Mouse (Mus musculus): Measurements from ENCODE around the gene Casp8ap2. TPM values are rescaled to one million over a fixed set of nuclear protein-coding genes. Genes with fewer than 3 reads are reported as not detected.

Gene Casp8ap2
- polyA plus RNA-seq, 1 experiment from 2014 or later: 33.2 TPM

DNA sequence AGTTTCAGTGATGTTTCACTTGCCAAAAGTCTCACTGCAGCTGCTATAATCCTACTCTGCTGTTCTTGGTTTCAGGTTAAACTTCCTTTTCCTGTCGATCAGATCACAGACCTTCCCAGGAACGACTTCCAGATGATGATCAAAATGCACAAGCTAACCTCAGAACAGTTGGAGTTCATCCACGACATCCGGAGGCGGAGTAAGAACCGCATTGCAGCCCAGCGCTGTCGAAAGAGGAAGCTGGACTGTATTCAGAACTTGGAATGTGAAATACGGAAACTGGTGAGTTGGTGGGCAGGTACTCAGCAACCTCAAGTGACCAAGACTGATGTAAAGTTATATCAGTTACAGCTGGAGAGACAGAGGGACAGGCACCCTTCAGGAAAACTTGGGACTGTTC is 40.1 kb upstream of the Casp8ap2 start:
- no peaks in the 10 kb centered on the region for H3K27me3 ChIP-seq (ENCODE audit: control insufficient read depth, insufficient read depth, low read depth, low read length)
- no peak overlapping the region for H3K27ac ChIP-seq (ENCODE audit: low read length)
- ATAC-seq: no peak
- no peaks in the 10 kb centered on the region for H3K9me3 ChIP-seq (replicated peaks; ENCODE audit: control insufficient read depth, low read length, poor library complexity, severe bottlenecking)
- no peak overlapping the region for H3K9ac ChIP-seq (ENCODE audit: low read depth, low read length)
- peaks cover 7% of the 10 kb centered on the region for H3K36me3 ChIP-seq (ENCODE audit: control insufficient read depth, insufficient read depth, low read length)
- WGBS: 81% methylated on average over 9 of the region's 9 CpGs
- no peak overlapping the region for H3K4me2 ChIP-seq (ENCODE audit: low read length)
- peaks cover 14% of the 10 kb centered on the region for H3K4me1 ChIP-seq (ENCODE audit: control insufficient read depth, insufficient read depth, low read length)
- no peak overlapping the region for H3K4me3 ChIP-seq (ENCODE audit: low read depth, low read length)

DNA sequence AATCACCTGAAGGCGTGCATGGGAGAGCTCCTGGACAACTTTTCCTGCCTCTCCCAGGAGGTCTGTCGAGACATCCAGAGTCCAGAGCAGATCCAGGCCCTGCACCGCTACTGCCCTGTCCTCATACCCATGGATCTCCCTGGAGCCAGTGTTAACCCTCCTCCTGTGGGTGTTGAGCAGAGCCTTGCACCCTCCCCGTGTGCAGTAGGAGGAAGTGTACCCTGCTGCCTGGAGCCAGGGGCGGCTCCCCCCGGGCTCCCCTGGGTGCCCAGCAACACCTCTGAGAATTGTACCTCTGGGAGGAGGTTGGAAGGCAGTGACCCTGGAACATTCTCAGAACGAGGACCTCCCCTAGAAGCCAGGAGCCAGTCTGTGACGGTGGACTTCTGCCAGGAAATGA is 35.4 kb upstream of the Casp8ap2 start:
- WGBS: 92% methylated on average over 8 of the region's 8 CpGs
- Histone ChIP-seq H3K4me1 (ENCODE audit: control insufficient read depth, insufficient read depth, low read length) (no peaks in the 10 kb centered on the region), H3K36me3 (ENCODE audit: control insufficient read depth, insufficient read depth, low read length) (peaks cover 10% of the 10 kb centered on the region), H3K9ac (ENCODE audit: low read depth, low read length) (no peak overlapping the region), H3K4me3 (ENCODE audit: low read depth, low read length) (no peak overlapping the region), H3K27me3 (ENCODE audit: control insufficient read depth, insufficient read depth, low read depth, low read length) (no peaks in the 10 kb centered on the region), H3K9me3 (replicated peaks; ENCODE audit: control insufficient read depth, low read length, poor library complexity, severe bottlenecking) (no peaks in the 10 kb centered on the region), H3K4me2 (ENCODE audit: low read length) (no peak overlapping the region), H3K27ac (ENCODE audit: low read length) (no peak overlapping the region)
- ATAC-seq: no peak

DNA sequence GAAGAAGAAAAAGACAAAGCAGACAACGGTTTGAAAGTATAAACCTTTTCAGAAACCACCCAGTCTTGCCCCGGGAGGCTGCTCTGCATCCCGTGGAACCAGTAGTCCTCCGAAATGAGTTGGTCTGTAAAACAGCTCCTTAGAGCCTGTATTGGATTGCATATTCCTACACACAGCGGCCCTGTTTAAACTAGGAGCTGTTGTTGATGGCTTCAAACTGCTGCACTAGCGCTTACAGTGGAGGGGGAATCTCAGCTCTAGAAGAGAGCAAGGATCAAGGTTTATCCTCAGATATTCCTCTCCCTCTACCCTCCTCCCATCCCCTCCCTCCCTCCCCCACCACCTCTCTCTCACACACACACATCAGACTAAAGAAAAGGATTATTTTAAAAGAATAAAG is 31.1 kb upstream of the Casp8ap2 start:
- no peaks in the 10 kb centered on the region for H3K27me3 ChIP-seq (ENCODE audit: control insufficient read depth, insufficient read depth, low read depth, low read length)
- no peak overlapping the region for H3K4me2 ChIP-seq (ENCODE audit: low read length)
- H3K9ac ChIP-seq (ENCODE audit: low read depth, low read length): no peak overlapping the region
- ATAC-seq: no peak
- 69% methylated on average over 6 of the region's 6 CpGs for WGBS
- H3K27ac ChIP-seq (ENCODE audit: low read length): no peak overlapping the region
- H3K9me3 ChIP-seq (replicated peaks; ENCODE audit: control insufficient read depth, low read length, poor library complexity, severe bottlenecking): no peaks in the 10 kb centered on the region
- H3K4me1 ChIP-seq (ENCODE audit: control insufficient read depth, insufficient read depth, low read length): no peaks in the 10 kb centered on the region
- H3K4me3 ChIP-seq (ENCODE audit: low read depth, low read length): no peak overlapping the region
- H3K36me3 ChIP-seq (ENCODE audit: control insufficient read depth, insufficient read depth, low read length): peaks cover 7% of the 10 kb centered on the region

DNA sequence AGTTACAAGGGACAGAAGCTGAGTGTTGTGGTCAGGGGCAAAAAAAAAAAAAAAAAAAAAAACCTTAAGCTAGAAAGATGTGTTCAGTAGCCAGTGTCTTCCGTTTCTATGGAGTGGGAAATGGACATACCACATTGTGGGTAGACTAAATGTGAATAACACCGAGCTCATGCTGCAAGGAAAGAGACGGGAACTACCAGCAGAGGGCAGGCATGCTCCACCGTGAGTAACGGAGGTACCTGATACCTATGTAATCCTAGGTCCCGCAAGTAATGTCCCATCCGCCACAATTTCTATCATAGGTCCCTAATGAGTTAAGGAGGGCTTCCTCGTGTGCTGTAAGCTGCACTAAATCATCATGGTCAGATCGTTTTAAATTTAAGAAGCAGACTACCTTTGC is 28.7 kb upstream of the Casp8ap2 start:
- 17% methylated on average over 9 of the region's 9 CpGs for WGBS

DNA sequence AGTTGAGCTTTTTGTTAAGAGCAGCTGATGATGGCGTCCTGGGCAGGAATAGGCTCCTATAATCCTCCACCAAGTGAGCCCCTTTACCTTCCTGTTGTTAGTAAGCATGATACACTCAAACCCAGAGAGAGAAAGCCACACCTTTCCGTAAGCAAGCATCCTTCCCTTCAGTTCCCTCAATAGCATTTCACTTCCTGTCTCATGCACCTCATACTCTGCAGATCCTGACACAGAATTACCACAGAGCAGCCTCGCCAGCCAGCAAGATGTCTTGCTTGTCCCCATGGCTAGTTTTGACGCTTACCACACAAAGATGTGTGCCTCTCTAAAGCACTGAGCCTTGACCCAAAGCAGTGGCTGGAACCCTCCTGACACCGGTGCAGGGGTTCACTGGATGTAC is 27.7 kb upstream of the Casp8ap2 start:
- Histone ChIP-seq H3K36me3 (ENCODE audit: control insufficient read depth, insufficient read depth, low read length) (no peaks in the 10 kb centered on the region), H3K27ac (ENCODE audit: low read length) (no peak overlapping the region), H3K9ac (ENCODE audit: low read depth, low read length) (no peak overlapping the region), H3K4me1 (ENCODE audit: control insufficient read depth, insufficient read depth, low read length) (no peaks in the 10 kb centered on the region), H3K4me3 (ENCODE audit: low read depth, low read length) (no peak overlapping the region), H3K9me3 (replicated peaks; ENCODE audit: control insufficient read depth, low read length, poor library complexity, severe bottlenecking) (no peaks in the 10 kb centered on the region), H3K4me2 (ENCODE audit: low read length) (no peak overlapping the region), H3K27me3 (ENCODE audit: control insufficient read depth, insufficient read depth, low read depth, low read length) (no peaks in the 10 kb centered on the region)
- no peak for ATAC-seq
- WGBS: 88% methylated on average over 5 of the region's 5 CpGs

More for the DNA sequence above, 28.7 kb upstream of the Casp8ap2 start:
- Histone ChIP-seq H3K27ac (ENCODE audit: low read length) (no peak overlapping the region), H3K9ac (ENCODE audit: low read depth, low read length) (no peak overlapping the region), H3K36me3 (ENCODE audit: control insufficient read depth, insufficient read depth, low read length) (no peaks in the 10 kb centered on the region), H3K27me3 (ENCODE audit: control insufficient read depth, insufficient read depth, low read depth, low read length) (no peaks in the 10 kb centered on the region), H3K9me3 (replicated peaks; ENCODE audit: control insufficient read depth, low read length, poor library complexity, severe bottlenecking) (no peaks in the 10 kb centered on the region), H3K4me3 (ENCODE audit: low read depth, low read length) (no peak overlapping the region), H3K4me2 (ENCODE audit: low read length) (no peak overlapping the region), H3K4me1 (ENCODE audit: control insufficient read depth, insufficient read depth, low read length) (no peaks in the 10 kb centered on the region)
- no peak for ATAC-seq

DNA sequence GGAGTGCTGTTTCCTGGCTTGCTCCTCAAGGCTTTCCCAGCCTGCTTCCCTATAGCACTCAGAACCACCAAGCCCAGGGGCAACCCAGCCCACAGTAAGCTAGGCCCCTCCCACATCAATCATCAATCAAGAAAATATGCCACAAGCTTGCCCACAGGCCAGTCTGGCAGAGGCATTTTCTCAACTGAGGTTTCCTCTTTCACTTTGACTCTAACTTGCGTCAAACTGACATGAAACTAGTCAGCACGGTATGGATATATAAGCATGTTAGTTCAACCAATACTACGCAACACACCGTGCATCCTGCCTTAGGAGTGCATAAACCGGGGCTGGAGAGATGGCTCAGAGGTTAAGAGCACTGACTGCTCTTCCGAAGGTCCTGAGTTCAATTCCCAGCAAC is 27.0 kb upstream of the Casp8ap2 start:
- no peaks in the 10 kb centered on the region for H3K9me3 ChIP-seq (replicated peaks; ENCODE audit: control insufficient read depth, low read length, poor library complexity, severe bottlenecking)
- no peaks in the 10 kb centered on the region for H3K27me3 ChIP-seq (ENCODE audit: control insufficient read depth, insufficient read depth, low read depth, low read length)
- H3K9ac ChIP-seq (ENCODE audit: low read depth, low read length): no peak overlapping the region
- no peak overlapping the region for H3K4me3 ChIP-seq (ENCODE audit: low read depth, low read length)
- 93% methylated on average over 6 of the region's 6 CpGs for WGBS
- H3K4me2 ChIP-seq (ENCODE audit: low read length): no peak overlapping the region
- H3K27ac ChIP-seq (ENCODE audit: low read length): no peak overlapping the region
- H3K36me3 ChIP-seq (ENCODE audit: control insufficient read depth, insufficient read depth, low read length): no peaks in the 10 kb centered on the region
- H3K4me1 ChIP-seq (ENCODE audit: control insufficient read depth, insufficient read depth, low read length): no peaks in the 10 kb centered on the region
- ATAC-seq: no peak

DNA sequence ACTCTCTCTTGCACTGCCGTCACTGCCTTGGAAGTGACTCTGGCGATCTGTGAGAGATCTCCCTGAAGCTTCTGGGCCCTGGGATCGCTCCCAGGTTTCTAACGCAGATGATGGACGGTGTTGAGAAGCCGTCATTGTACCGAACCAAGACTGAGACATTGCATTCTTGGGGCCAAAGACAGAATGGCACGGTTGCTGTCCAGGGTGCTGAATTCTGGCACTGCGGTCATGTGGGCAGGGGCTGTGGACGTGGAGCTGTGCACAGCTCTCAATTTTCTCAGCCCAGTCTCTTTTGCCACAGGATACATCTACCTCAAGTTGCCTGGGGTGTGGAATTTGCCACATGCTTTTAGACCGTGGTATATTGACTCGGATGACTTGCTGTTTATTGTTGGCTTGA is 14.1 kb upstream of the Casp8ap2 start:
- H3K27ac ChIP-seq (ENCODE audit: low read length): no peak overlapping the region
- WGBS: 27% methylated on average over 12 of the region's 12 CpGs
- H3K36me3 ChIP-seq (ENCODE audit: control insufficient read depth, insufficient read depth, low read length): no peaks in the 10 kb centered on the region
- H3K9me3 ChIP-seq (replicated peaks; ENCODE audit: control insufficient read depth, low read length, poor library complexity, severe bottlenecking): no peaks in the 10 kb centered on the region
- H3K27me3 ChIP-seq (ENCODE audit: control insufficient read depth, insufficient read depth, low read depth, low read length): no peaks in the 10 kb centered on the region
- no peak for ATAC-seq
- H3K4me2 ChIP-seq (ENCODE audit: low read length): no peak overlapping the region
- no peak overlapping the region for H3K9ac ChIP-seq (ENCODE audit: low read depth, low read length)
- H3K4me3 ChIP-seq (ENCODE audit: low read depth, low read length): no peak overlapping the region
- no peaks in the 10 kb centered on the region for H3K4me1 ChIP-seq (ENCODE audit: control insufficient read depth, insufficient read depth, low read length)

DNA sequence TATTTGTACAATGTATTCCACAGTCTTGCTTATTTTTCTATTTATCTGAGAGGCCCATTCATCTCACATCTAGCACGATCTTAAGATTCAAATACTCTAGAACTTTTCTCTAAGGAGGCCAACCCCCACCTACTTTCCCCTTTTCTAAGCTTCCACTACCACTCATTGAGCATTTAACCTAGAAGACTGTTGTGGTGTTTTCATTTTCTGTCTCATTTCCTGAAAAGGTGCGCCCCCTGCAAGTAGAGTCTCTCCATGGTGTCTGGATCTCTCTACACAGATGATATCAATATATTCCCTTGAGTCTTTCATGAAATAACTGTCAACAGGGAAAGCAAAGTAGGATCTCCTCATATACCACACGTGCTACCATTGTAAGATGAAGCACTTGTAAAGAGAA is 12.6 kb upstream of the Casp8ap2 start, which contains the start of gene Gja10:
Gene Gja10 (minus strand): TSS at position 101 of the 400 bp plus-strand sequence.
- Histone ChIP-seq H3K27ac (ENCODE audit: low read length) (no peak within 1 kb of the TSS), H3K4me3 (ENCODE audit: low read depth, low read length) (no peak within 1 kb of the TSS), H3K9me3 (replicated peaks; ENCODE audit: control insufficient read depth, low read length, poor library complexity, severe bottlenecking) (no peaks in the 10 kb centered on the region), H3K27me3 (ENCODE audit: control insufficient read depth, insufficient read depth, low read depth, low read length) (no peaks in the 10 kb centered on the region), H3K4me2 (ENCODE audit: low read length) (no peak within 1 kb of the TSS), H3K4me1 (ENCODE audit: control insufficient read depth, insufficient read depth, low read length) (no peaks in the 10 kb centered on the region), H3K9ac (ENCODE audit: low read depth, low read length) (no peak within 1 kb of the TSS), H3K36me3 (ENCODE audit: control insufficient read depth, insufficient read depth, low read length) (no peaks in the 10 kb centered on the region)
- 69% methylated on average over 3 of the region's 3 CpGs for WGBS
- ATAC-seq: no peak

DNA sequence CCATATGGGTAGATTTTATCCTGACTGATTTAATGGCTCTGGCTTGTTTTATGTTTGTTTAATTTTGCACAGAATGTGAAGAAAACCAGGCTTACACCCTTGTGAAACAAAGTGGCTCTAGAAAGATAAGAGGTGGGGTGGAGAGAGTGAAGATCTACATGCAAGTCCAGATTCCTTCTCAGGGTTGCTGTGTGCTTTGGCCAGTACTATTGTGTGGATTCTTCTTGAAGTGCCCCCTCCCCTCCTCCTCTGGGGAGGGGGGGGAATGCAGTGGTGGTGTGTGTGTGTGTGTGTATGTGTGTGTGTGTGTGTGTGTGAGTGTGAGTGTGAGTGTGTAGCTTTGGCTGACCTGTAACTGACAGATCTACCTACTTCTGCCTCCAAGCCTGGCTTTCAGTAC is 6.4 kb downstream of the Casp8ap2 start:
- no peak for ATAC-seq
- Histone ChIP-seq H3K9me3 (replicated peaks; ENCODE audit: control insufficient read depth, low read length, poor library complexity, severe bottlenecking) (no peaks in the 10 kb centered on the region), H3K27me3 (ENCODE audit: control insufficient read depth, insufficient read depth, low read depth, low read length) (no peaks in the 10 kb centered on the region), H3K4me2 (ENCODE audit: low read length) (no peak overlapping the region), H3K36me3 (ENCODE audit: control insufficient read depth, insufficient read depth, low read length) (no peaks in the 10 kb centered on the region; the same call in 1 of the 2 replicates), H3K4me1 (ENCODE audit: control insufficient read depth, insufficient read depth, low read length) (peaks cover 1% of the 10 kb centered on the region; the same call in 1 of the 2 replicates), H3K27ac (ENCODE audit: low read length) (no peak overlapping the region), H3K4me3 (ENCODE audit: low read depth, low read length) (no peak overlapping the region), H3K9ac (ENCODE audit: low read depth, low read length) (no peak overlapping the region)

DNA sequence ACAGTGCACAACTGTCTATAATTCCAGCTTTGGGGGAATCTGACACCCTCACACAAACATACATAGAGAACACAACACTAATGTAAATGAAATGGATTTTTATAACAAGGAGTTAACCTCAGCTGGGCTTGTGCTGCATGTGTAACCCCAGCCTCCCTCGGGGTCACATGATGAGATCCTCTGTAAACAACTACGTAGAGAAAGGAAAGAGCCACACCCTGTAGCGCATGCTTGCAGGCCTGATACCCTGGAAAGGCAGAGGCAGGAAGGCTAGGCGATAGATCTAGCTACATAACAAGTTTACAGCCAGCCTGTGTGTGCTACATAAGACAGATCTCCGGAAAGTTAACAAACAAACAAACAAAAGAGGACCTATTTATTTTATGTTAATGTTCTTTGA is 36.4 kb downstream of the Casp8ap2 start:
- peaks cover 5% of the 10 kb centered on the region for H3K4me1 ChIP-seq (ENCODE audit: control insufficient read depth, insufficient read depth, low read length)
- H3K9ac ChIP-seq (ENCODE audit: low read depth, low read length): no peak overlapping the region
- no peaks in the 10 kb centered on the region for H3K27me3 ChIP-seq (ENCODE audit: control insufficient read depth, insufficient read depth, low read depth, low read length)
- H3K36me3 ChIP-seq (ENCODE audit: control insufficient read depth, insufficient read depth, low read length): peaks cover 8% of the 10 kb centered on the region; the same call in 1 of the 2 replicates
- 89% methylated on average over 5 of the region's 5 CpGs for WGBS
- no peak overlapping the region for H3K4me3 ChIP-seq (ENCODE audit: low read depth, low read length)
- ATAC-seq: no peak
- H3K9me3 ChIP-seq (replicated peaks; ENCODE audit: control insufficient read depth, low read length, poor library complexity, severe bottlenecking): no peaks in the 10 kb centered on the region
- H3K4me2 ChIP-seq (ENCODE audit: low read length): no peak overlapping the region
- H3K27ac ChIP-seq (ENCODE audit: low read length): no peak overlapping the region

Measured in midbrain, embryonic 16.5 days (tissue).